Mouse (Mus musculus) ES-E14 (cell line): Measurements from ENCODE around the gene Pdpn. TPM values are rescaled to one million over a fixed set of nuclear protein-coding genes. Genes with fewer than 3 reads are reported as not detected.

ENCODE experiments used
- DNase-seq: peaks from one replicate; pipeline ENCODE4 v3.0.0-alpha.2; 2013; ENCODE audit warnings: low read depth, low spot score
- H3K27ac ChIP-seq: 2 replicates; pipeline ENCODE4 v1.5.1; 2012; ENCODE audit warnings: low read depth, mild to moderate bottlenecking, low read length, moderate library complexity, mixed read lengths; ENCODE audit not compliant: poor library complexity, insufficient read depth, severe bottlenecking
- H3K36me3 ChIP-seq: 2 replicates; pipeline ENCODE4 v1.6.1; 2012; ENCODE audit warnings: mild to moderate bottlenecking, low read length, moderate library complexity, mixed read lengths; ENCODE audit not compliant: control insufficient read depth, poor library complexity, insufficient read depth, severe bottlenecking
- H3K4me1 ChIP-seq, 2 experiments: fragments of 150-350 bp in 1 of 2; sonication (generic) in 1 of 2; 2 replicates each; pipeline ENCODE4 v1.6.1; 2012; ENCODE audit warnings: low read length in 2 of 2, mild to moderate bottlenecking in 1 of 2, mixed read lengths in 1 of 2; ENCODE audit not compliant: control insufficient read depth in 2 of 2, insufficient read depth in 2 of 2, poor library complexity in 1 of 2
- H3K4me3 ChIP-seq, 2 experiments: fragments of 150-350 bp in 1 of 2; sonication (generic) in 1 of 2; 2 replicates each; pipeline ENCODE4 v1.5.1; 2012; ENCODE audit warnings: low read length in 2 of 2, low read depth in 1 of 2, mild to moderate bottlenecking in 1 of 2, mixed read lengths in 1 of 2; ENCODE audit not compliant: insufficient read depth in 1 of 2, poor library complexity in 1 of 2, severe bottlenecking in 1 of 2
- H3K9ac ChIP-seq: 2 replicates; pipeline ENCODE4 v1.6.1; 2012; ENCODE audit warnings: low read depth, mild to moderate bottlenecking, low read length, mixed read lengths; ENCODE audit not compliant: poor library complexity, insufficient read depth, severe bottlenecking
- H3K9me3 ChIP-seq: fragments of 150-350 bp; sonication (generic); 2 replicates; pipeline ENCODE4 v1.6.1; 2012; ENCODE audit warnings: low read depth, mild to moderate bottlenecking, low read length; ENCODE audit not compliant: control insufficient read depth, insufficient read depth
- CHD2 ChIP-seq: IDR thresholded peaks from 2 replicates; pipeline ENCODE4 v1.6.1; 2014; ENCODE audit warnings: mild to moderate bottlenecking, low read depth, low read length, inconsistent platforms
- HCFC1 ChIP-seq: IDR thresholded peaks from 2 replicates; pipeline ENCODE4 v1.6.1; 2012; ENCODE audit warnings: low read length, inconsistent platforms, borderline replicate concordance; ENCODE audit not compliant: insufficient read depth
- MAFK ChIP-seq: IDR thresholded peaks from 2 replicates; pipeline ENCODE4 v1.6.1; 2014; ENCODE audit warnings: mild to moderate bottlenecking, low read depth, low read length, inconsistent platforms; ENCODE audit not compliant: insufficient read depth
- ZC3H11A ChIP-seq: IDR thresholded peaks from 2 replicates; pipeline ENCODE4 v1.6.1; 2012; ENCODE audit warnings: low read depth, mild to moderate bottlenecking, inconsistent platforms, low read length, borderline replicate concordance
- ZNF384 ChIP-seq: IDR thresholded peaks from 2 replicates; pipeline ENCODE4 v1.6.1; 2012; ENCODE audit warnings: low read depth, low read length, inconsistent platforms
- in situ Hi-C, 2 experiments: fragments of 600-800 bp; cut with MboI; formaldehyde crosslinking; loops; one replicate each; pipeline ENCODE4 v1.15.1; 2025; ENCODE audit warnings: low sequenced_read_pairs in 2 of 2, inconsistent platforms in 1 of 2; ENCODE audit not compliant: unreplicated experiment in 2 of 2
- total RNA-seq: library from RNA; depleted of rRNA; stranded (reverse); fragments of 300-350 nt; gene quantifications from 2 replicates; pipeline ENCODE4 v1.2.3, GENCODE M21; 2012

The Pdpn gene
- total RNA-seq, 1 experiment: 21.7 TPM

GRCm38 (mm10) chr4:143279016-143279415, 20.3 kb downstream of the Pdpn start:
- Histone ChIP-seq H3K36me3 (peaks cover 6% of the 10 kb centered on the region; the same call in 1 of the 2 replicates), H3K9ac (no peak overlapping the region), H3K4me3 (no peak overlapping the region), H3K27ac (no peak overlapping the region), H3K9me3 (no peaks in the 10 kb centered on the region), H3K4me1 (no peaks in the 10 kb centered on the region)
- TF ChIP-seq HCFC1 (no peak), MAFK (no peak), ZC3H11A (no peak), CHD2 (no peak), ZNF384 (no peak)
- in situ Hi-C loops: no loop called here
- DNase-seq: no peak

- TF ChIP-seq ZNF384 (no peak), HCFC1 (no peak), CHD2 (no peak), MAFK (no peak), ZC3H11A (no peak)
- DNase-seq: no peak
- no peak overlapping the region for H3K4me3 ChIP-seq
- no peaks in the 10 kb centered on the region for H3K9me3 ChIP-seq
- in situ Hi-C loops: no loop called here
- H3K27ac ChIP-seq: no peak overlapping the region
- H3K36me3 ChIP-seq: peaks cover 6% of the 10 kb centered on the region; the same call in 1 of the 2 replicates
- H3K4me1 ChIP-seq: no peaks in the 10 kb centered on the region
- no peak overlapping the region for H3K9ac ChIP-seq
Measured at GRCm38 (mm10) chr4:143278429-143278871, 20.9 kb downstream of the Pdpn start.

GRCm38 (mm10) chr4:143277319-143277718, 22.0 kb downstream of the Pdpn start:
- Histone ChIP-seq H3K27ac (no peak overlapping the region), H3K4me1 (no peaks in the 10 kb centered on the region), H3K9ac (no peak overlapping the region), H3K36me3 (peaks cover 7% of the 10 kb centered on the region; the same call in 1 of the 2 replicates), H3K9me3 (no peaks in the 10 kb centered on the region), H3K4me3 (no peak overlapping the region)
- no peak for TF ChIP-seq ZC3H11A
- TF ChIP-seq HCFC1: no peak
- TF ChIP-seq MAFK: no peak
- no peak for TF ChIP-seq CHD2
- no peak for TF ChIP-seq ZNF384
- in situ Hi-C loops: no loop called here
- DNase-seq: no peak

- DNase-seq: no peak
- H3K4me1 ChIP-seq: no peaks in the 10 kb centered on the region
- H3K4me3 ChIP-seq: no peak overlapping the region
- no peaks in the 10 kb centered on the region for H3K9me3 ChIP-seq
- peaks cover 4% of the 10 kb centered on the region; the same call in 1 of the 2 replicates for H3K36me3 ChIP-seq
- in situ Hi-C loops: no loop called here
- TF ChIP-seq MAFK: no peak
- no peak for TF ChIP-seq CHD2
- no peak for TF ChIP-seq HCFC1
- TF ChIP-seq ZNF384: no peak
- H3K9ac ChIP-seq: no peak overlapping the region
- no peak overlapping the region for H3K27ac ChIP-seq
Measured at GRCm38 (mm10) chr4:143271571-143271970, 27.8 kb downstream of the Pdpn start.

- no peak for TF ChIP-seq HCFC1
- no peak for TF ChIP-seq ZNF384
- no peak for TF ChIP-seq ZC3H11A
- TF ChIP-seq CHD2: no peak
- H3K27ac ChIP-seq: no peak overlapping the region
- in situ Hi-C loops: no loop called here
- DNase-seq: no peak
- H3K4me3 ChIP-seq: no peak overlapping the region
- H3K9me3 ChIP-seq: no peaks in the 10 kb centered on the region
- H3K36me3 ChIP-seq: peaks cover 4% of the 10 kb centered on the region; the same call in 1 of the 2 replicates
- no peak overlapping the region for H3K9ac ChIP-seq
- H3K4me1 ChIP-seq: no peaks in the 10 kb centered on the region
Measured at GRCm38 (mm10) chr4:143270903-143271302, 28.5 kb downstream of the Pdpn start.
